Mouse (Mus musculus) MEL (cell line): ENCODE results near the gene Frrs1.

Experiments used
- MAX ChIP-seq: IDR thresholded peaks from 2 replicates; pipeline ENCODE4 v1.6.1; 2011; ENCODE audit warnings: low read length, improper control_type of control experiment
- POLR2A ChIP-seq, 2 experiments: IDR thresholded peaks; 2 replicates each; pipeline ENCODE4 v1.6.1; 2011 to 2012; ENCODE audit warnings: low read length in 2 of 2, mild to moderate bottlenecking in 2 of 2, control low read depth in 1 of 2, improper control_type of control experiment in 1 of 2, low read depth in 1 of 2, moderate library complexity in 1 of 2; ENCODE audit not compliant: control insufficient read depth in 1 of 2, insufficient read depth in 1 of 2, poor library complexity in 1 of 2
- RAD21 ChIP-seq: IDR thresholded peaks from 2 replicates; pipeline ENCODE4 v1.6.1; 2011; ENCODE audit warnings: mild to moderate bottlenecking, low read depth, low read length, improper control_type of control experiment

GRCm38 (mm10) chr3:116943422-116943821 is 84.2 kb downstream of the Frrs1 start:
- no peak for TF ChIP-seq RAD21
- TF ChIP-seq POLR2A (IDR thresholded peaks at IDR 0.05; ENCODE audit: control insufficient read depth in 1 of 2, insufficient read depth in 1 of 2, low read depth in 1 of 2, low read length in 2 of 2, poor library complexity in 1 of 2), result no peak
- no peak for TF ChIP-seq MAX
